Mouse (Mus musculus) adrenal gland, postnatal 25 days (tissue): ENCODE measurements around the gene Tubd1. TPM values are rescaled to one million over a fixed set of nuclear protein-coding genes. Genes with fewer than 3 reads are reported as not detected.

Experiments used
- DNase-seq: peaks from one replicate; pipeline ENCODE4 v3.0.0; 2021; ENCODE audit warnings: mixed read lengths
- microRNA-seq, 2 experiments: library from miRNA; unstranded; fragments of <30 nt; microRNA quantifications; one replicate each; pipeline ENCODE4 v1.2.0; 2021
- total RNA-seq: library from RNA; stranded (reverse); gene quantifications from 2 replicates; pipeline ENCODE4 v1.2.3, GENCODE M21; 2021

Tubd1 gene
- total RNA-seq, 1 experiment from 2014 or later, result 10.5 TPM

DNA sequence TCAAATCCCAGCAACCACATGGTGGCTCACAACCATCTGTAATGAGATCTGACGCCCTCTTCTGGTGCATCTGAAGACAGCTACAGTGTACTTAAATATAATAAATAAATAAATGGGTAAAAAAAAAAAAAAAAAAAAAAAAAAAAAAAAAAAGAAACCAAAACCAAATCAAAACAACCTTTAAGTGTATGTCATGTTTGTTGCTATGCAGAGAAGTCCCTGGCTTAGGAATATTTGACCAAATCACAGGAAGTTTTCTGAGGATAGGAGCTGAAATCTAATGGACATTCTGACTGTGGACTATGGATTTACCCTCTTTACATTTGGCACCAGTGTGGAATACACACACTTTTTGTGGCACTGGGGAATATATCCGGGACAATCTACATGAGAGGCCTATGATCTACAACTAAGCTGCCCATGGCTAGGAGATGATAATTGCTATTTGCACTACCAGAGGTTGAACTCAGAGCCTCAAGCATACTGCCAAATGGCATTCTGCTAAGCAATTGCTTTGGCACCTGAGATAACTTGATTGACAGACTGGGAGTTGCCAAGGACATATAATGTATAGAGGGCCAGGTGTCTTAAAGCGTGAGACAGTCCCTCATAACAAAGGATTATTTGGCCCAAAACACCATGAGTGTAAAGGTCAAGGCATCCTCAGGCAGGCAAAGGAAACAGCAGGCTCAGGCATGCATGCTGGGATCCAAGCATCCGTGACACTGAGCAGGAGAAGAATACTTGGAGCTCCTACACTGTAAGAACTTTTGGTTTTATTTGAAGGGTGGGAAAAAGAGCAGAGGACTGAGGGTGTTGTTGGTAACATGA is 54.8 kb downstream of the Tubd1 start:
- DNase-seq, result no peak

DNA sequence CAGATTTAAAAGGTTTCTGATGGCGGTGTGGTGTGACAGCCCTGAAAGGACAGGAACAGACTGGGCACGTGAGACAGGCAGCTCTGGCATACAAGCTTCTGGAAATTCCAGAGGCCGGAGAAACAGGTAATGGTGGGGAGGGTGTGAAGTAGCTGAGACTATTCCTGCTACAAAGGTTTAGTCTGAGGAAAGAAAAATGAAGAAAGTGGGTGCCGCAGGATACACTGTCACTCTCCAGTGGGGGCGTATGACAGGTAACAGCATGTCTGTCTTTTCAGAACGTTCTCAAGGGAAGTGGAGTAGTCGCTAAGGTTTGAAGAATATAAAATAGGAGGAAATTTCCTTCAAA is 55.4 kb downstream of the Tubd1 start:
- DNase-seq, result no peak

DNA sequence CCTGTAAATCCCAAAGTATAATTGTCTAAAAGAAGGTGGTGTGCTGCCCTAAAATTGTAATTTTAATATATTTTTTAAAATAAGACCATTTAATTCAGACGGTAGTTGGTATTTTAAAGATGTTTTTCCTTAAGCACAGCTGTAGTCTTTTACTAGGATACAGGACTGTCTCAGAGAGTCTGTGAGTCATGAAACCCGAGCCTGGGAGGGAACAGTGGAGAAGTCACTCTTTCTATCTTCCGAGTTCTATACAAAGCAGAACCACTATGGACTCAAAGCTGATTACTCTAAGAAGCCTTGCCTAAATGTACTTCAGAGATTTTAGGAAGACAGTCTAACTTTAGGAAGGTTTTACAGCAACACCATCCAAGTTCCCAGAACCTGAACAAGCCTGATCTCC is 57.3 kb downstream of the Tubd1 start:
- DNase-seq, result no peak

DNA sequence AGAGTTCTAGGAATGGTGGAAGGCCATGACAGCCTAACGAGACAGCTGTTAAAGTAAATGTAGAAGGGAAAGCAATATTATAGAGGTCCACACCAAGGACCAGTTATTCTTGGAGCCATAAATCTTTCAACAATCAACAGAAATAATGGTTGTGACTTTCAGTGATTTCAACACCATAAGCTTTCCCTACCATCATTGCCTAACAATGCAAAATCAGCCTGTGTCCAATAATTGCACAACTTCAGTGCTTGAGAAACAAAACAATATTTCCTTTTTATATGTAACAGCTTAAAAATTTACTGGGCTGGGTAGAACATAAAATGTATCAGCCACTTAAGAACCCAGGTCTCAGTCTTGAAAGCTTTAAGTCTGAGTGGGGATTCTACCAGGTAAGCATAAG is 58.9 kb downstream of the Tubd1 start:
- no peak for DNase-seq

DNA sequence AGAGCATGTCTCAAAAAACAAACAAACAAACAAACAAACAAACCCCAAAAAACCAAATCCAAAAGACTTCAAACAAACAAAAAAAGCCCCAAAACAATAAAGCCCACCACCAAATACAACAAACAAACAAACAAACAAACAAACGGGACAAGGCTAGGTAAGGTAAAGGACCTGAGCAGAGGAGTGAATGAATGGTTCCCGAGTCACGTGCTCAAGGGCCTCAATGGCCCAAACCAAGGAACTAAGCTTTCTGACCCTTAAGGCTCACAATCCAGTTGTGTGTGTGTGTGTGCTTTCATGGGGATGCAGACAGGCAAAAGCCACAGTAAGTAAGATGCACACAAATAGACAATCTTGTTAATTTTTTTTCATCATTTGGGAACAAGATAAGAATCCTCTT is 59.5 kb downstream of the Tubd1 start:
- no peak for DNase-seq

DNA sequence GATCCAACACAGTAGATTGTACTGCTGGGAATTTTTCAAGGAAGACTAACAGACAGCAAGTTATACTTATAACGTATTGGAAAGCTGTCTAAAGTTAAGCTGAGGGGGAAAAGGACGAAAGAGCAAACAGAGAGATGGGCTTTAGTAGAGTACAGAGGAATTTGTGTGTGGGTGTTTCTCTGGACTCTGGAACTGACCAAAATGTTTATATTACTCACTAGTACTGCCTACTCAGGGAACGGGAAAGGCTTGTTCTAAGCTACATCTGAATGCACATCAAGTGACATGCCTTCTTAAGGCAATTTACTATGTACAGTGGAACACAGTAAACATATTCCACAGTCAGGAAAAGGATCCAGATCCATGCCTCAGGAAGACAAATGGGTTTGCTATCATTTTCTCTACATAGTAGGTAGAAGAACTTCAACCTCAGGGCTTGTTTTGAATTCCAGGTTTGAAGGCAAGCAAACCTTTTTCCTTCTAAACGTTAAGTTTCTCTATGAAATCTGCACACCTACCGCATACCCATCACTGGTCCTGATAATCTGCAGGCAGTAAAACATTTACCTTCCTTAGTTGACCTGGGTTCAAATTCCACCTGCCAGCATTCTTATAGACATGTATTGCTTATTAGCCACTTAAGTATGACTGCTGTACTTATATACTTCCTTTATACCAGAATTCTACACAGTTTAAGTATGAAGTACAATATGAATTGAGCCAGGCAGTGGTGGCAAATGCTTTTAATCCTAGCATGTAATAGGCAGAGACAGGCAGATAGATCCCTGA is 60.1 kb downstream of the Tubd1 start:
- DNase-seq, result no peak

DNA sequence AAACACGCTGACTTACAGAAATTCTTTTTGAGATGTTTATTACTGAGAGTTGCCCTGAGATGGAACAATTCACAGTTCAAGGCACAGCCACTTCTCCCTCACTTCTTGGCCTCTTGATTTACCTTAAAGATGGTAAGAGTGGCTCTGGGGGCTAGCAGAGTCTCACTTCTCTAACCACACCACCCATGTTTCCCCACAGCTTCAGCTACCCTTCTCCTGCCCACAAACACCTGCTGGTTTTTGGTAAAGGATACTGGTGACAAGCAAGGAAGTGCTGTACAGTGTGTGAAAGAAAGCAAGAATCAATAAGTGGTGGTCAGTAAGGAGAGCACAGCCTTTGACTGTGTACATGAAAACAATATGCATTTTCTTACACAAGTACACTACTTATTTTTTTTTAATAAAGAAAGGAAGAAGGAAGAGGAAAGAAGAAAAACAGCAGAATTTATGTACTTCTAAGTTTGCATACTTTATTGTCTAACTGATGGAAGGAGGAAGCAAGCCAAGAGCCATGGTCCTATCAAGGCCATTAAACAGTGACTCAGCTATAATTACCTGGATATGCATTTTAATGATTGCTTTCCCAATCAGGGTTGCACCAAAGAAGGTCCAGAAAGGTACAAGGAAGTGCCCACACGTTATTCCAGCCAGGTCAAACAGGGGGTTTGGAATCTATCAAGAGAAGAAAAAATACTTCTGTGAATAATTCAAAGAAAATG is 62.0 kb downstream of the Tubd1 start:
- DNase-seq, result no peak

DNA sequence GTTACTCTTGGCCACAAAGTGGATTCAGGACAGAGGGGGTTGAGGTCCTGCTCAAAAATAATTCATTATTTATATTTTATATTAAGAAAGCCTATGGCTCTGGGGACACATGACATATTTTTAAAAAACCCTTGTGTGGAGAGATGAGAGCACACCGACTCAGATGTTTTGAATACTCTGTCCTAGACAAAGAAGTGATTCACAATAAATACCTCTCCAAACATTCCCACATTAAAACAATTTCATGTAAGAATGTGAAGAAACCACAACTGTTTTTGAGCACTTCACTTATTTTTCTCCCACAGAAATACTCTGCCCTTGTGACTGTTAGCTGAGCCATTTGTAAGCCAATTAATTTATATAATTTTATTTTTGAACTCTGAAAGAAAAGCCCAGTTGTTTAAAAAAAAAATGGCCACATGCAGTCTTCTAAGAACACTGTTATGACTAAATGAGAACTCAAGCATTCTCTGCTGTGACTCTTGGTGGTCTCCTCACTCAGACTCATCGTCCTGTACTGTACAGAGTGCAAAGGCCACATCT is 63.1 kb downstream of the Tubd1 start:
- DNase-seq, result no peak

DNA sequence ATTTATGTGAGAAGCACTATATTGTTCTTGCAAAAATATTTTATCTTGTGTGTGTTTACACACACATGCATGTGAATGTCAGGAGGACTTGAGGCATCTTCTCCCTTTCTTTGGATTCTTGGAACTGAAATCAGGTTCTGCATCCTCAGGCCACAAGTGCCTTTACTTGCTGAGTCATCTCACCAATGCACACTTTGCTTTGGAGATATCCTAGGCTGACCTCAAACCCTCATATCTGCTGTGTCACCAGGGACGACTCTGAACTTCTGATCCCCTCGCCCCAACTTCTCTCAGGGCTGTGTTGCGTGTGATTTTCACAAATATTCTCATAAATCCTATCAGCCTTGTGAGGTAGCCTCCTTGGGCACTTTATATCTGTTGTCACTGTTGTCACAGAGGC is 65.4 kb downstream of the Tubd1 start:
- no peak for DNase-seq

DNA sequence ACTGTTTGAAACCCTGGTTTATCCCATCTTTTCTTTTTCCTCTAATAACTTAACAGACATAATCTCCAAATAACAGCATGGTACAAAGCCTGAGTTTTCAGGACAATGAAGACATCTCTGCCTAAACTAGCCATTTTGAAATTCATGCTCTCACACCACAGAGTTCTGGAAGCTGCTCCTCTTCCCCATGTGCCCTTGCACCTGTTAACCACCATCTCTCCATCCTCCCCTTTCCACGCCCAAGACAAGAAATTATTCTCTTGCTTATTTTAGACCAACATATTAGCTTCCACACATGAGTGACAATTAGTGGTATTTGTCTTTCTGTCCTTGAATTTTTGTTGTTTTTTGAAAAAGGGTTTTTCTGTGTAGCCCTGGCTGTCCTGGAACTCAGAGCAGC is 67.2 kb downstream of the Tubd1 start:
- no peak for DNase-seq

DNA sequence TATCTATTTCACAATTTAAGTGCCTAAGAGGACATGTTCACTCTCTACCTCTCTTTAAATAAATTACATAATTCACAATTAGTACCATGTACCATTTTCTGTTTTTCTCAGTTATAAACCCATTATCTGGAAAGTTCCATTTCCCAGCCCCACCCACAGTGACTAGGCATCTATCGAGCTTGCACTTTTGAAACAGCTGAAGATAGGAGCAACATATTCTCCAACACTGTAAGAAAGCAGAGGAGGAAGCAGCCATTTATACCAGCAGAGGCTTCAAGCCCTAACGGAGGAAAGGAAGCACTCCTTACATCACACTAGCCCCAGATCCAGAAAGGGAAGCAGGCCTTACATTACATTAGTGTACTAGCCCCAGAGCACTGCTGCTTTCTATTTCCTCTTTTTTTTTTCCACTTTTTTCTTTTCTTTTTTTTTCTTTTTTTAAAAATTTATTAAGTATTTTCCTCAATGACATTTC is 69.3 kb downstream of the Tubd1 start:
- DNase-seq, result no peak

DNA sequence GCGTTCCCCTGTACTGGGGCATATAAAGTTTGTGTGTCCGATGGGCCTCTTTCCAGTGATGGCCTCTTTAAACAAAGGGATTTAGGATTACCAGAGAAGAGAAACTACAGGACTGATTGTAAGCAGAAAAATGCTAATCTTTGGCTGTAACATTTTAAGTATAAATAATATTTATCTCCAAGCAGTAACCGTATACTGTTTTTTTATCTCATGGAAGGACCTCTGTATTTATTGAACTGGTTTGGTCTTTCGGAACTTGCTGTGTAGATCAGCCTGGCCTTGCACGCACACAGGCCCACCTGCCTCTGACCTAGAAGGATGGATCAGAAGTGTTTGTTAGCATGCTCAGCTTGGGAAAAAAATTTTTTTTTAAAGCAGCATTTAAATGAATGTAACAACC is 69.8 kb downstream of the Tubd1 start:
- DNase-seq, result no peak

Small RNA genes within 50 kb of the gene (microRNA-seq; reads per million reads assigned to microRNA genes)
- gene Mir21a, result 12,480 to 17,452 reads per million in 2 experiments

Other genes starting within 250 kb of the Tubd1 start
- 48.9 and 54.1 TPM in 2 replicates for gene Med13, start 187.4 kb upstream of the Tubd1 start, total RNA-seq
- gene Rnft1, start 60.3 kb upstream of the Tubd1 start, total RNA-seq, result 29.6 and 36.7 TPM in 2 replicates
- gene Rps6kb1, start 186 bp upstream of the Tubd1 start, total RNA-seq, result 41.3 and 44.1 TPM in 2 replicates
- 105 and 162 TPM in 2 replicates for gene Vmp1, start 138.8 kb downstream of the Tubd1 start, total RNA-seq
- 18.2 and 18.8 TPM in 2 replicates for gene Ptrh2, start 139.0 kb downstream of the Tubd1 start, total RNA-seq
- 268 and 379 TPM in 2 replicates for gene Cltc, start 212.6 kb downstream of the Tubd1 start, total RNA-seq